Mouse (Mus musculus): ENCODE measurements around the gene Bcl6b.

- TF ChIP-seq CTCF (IDR thresholded peaks at IDR 0.05; ENCODE audit: low read depth): peak; percentile 69
- TF ChIP-seq EP300 (IDR thresholded peaks at IDR 0.05; ENCODE audit: low read depth): no peak
Observed at GRCm38 (mm10) chr11:70237457-70238167, 8.0 kb upstream of the Bcl6b start, which contains the start of gene 0610010K14Rik.
